Mouse (Mus musculus): ENCODE results near the gene Trak1. TPM values are rescaled to one million over a fixed set of nuclear protein-coding genes. Genes with fewer than 3 reads are reported as not detected.
A peak's percentile ranks its signal among the peaks of the same experiment; 100 is the strongest.

Gene Trak1
- polyA plus RNA-seq, 1 experiment from 2014 or later = 38.0 TPM

DNA sequence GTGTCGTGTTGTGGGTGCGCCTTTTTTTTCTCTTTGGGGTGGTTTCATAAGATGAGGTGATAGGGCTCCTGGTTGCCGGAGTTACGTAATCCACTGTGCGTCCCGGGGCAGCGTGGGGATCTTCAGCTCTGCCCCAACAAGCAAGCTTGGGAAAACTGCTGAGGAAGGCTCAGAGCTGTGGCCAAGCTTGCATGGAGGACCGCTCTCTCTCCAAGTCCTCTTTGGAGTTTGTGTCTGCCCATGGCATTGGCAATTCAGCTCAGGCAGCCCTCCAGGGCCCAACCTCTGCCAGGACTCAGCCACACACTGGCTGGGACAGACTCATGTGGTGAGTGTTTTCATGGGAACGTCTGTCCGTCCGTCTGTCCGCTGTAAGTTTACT lies 69.6 kb downstream of the Trak1 start:
- H3K4me3 ChIP-seq = no peak overlapping the region
- 65% methylated on average over 12 of the region's 12 CpGs for WGBS
- H3K36me3 ChIP-seq = peaks cover 20% of the 10 kb centered on the region
- H3K4me2 ChIP-seq (replicated peaks) = no peak overlapping the region
- H3K27me3 ChIP-seq = no peaks in the 10 kb centered on the region
- H3K27ac ChIP-seq (replicated peaks) = peak overlapping the region; percentile 76
- no peak for ATAC-seq (ENCODE audit: low FRiP score, low read depth)
- peak overlapping the region; percentile 1; the same call in 1 of the 2 replicates for H3K9ac ChIP-seq (replicated peaks)
- H3K9me3 ChIP-seq = no peaks in the 10 kb centered on the region
- peaks cover 44% of the 10 kb centered on the region for H3K4me1 ChIP-seq

- H3K27ac ChIP-seq (replicated peaks) = no peak overlapping the region
- peaks cover 12% of the 10 kb centered on the region for H3K36me3 ChIP-seq
- H3K9me3 ChIP-seq = no peaks in the 10 kb centered on the region
- H3K4me2 ChIP-seq (replicated peaks) = no peak overlapping the region
- 84% methylated on average over 6 of the region's 6 CpGs for WGBS
- ATAC-seq (ENCODE audit: low FRiP score, low read depth) = no peak
- H3K27me3 ChIP-seq = no peaks in the 10 kb centered on the region
- peaks cover 64% of the 10 kb centered on the region for H3K4me1 ChIP-seq
- H3K4me3 ChIP-seq = no peak overlapping the region
- no peak overlapping the region for H3K9ac ChIP-seq (replicated peaks)
Measured at GRCm38 (mm10) chr9:121369573-121369972, 72.3 kb downstream of the Trak1 start.

DNA sequence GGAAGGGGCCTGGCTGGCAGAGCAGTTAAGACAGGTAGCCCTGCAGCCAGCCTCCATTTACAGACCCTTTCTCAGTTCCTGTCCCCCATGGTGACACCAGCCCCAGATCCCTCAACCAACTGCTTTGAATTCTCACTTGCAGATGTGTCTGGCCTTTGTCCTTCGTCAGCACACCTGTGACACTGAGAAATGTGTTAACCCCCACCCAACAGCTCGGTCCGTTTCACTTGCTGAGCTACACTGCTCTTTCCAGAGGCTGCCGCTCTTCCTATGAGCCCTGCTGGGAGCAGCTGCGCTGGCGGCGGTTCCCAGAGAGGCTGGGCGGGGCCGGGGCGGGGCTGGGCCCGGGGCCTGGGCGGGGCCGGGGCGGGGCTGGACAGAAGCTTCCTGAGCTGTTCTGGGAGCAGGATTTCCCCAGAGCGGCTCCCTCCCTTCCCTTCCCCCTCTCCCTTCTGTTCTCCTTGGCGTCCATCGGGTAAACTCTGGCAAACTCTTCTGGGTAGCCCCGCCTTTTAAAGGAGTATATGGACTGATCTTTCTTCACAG lies 74.1 kb downstream of the Trak1 start:
- Histone ChIP-seq H3K27me3 (no peaks in the 10 kb centered on the region), H3K9ac (replicated peaks) (peak overlapping the region; percentile 41), H3K4me1 (peaks cover 58% of the 10 kb centered on the region), H3K27ac (replicated peaks) (peak overlapping the region; percentile 94), H3K36me3 (no peaks in the 10 kb centered on the region), H3K4me2 (replicated peaks) (peak overlapping the region; percentile 52), H3K9me3 (no peaks in the 10 kb centered on the region), H3K4me3 (peak overlapping the region; percentile 26)
- peak; percentile 90 for ATAC-seq (ENCODE audit: low FRiP score, low read depth)
- WGBS = 1% methylated on average over 18 of the region's 18 CpGs

DNA sequence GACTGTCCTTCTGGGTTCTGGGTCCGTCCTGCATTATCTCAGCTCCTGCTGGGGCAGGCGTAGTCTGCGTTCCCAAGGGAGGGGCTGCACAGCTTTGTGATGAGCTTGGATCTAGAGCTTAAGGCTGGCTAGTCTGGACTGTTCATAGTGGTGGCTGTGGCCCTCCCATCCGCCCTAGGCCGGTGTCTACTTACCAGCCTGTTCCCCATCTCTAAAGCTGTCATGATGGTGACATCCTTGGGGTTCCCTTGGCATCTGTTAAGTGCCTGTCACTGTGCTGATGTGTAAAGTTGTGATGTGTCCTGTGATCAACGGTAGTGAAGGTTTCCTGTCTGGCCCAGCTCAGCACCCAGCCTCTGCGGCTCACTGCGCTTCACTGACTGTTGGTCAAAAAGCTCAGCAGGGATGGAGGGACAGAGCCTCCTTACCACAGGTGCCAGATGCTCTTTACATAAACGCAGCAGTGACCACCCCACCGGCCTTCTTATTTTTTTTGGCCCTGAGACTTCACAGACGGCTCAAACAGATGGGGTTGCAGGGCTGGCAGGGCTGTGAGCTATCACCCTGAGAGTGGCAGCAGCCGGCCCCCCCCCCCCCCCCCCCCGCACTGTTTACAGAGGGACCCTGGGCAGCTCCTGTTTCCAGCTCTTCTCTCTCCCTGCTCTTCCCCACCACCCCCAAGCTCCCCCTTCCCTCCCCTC lies 74.8 kb downstream of the Trak1 start:
- no peaks in the 10 kb centered on the region for H3K27me3 ChIP-seq
- H3K36me3 ChIP-seq = no peaks in the 10 kb centered on the region
- peak overlapping the region; percentile 94 for H3K27ac ChIP-seq (replicated peaks)
- ATAC-seq (ENCODE audit: low FRiP score, low read depth) = peak; percentile 69
- H3K4me1 ChIP-seq = peaks cover 51% of the 10 kb centered on the region
- no peaks in the 10 kb centered on the region for H3K9me3 ChIP-seq
- H3K9ac ChIP-seq (replicated peaks) = peak overlapping the region; percentile 41
- peak overlapping the region; percentile 26 for H3K4me3 ChIP-seq
- WGBS = 4% methylated on average over 12 of the region's 13 CpGs
- peak overlapping the region; percentile 52 for H3K4me2 ChIP-seq (replicated peaks)

GRCm38 (mm10) chr9:121373107-121373506 lies 75.8 kb downstream of the Trak1 start:
- H3K27me3 ChIP-seq = no peaks in the 10 kb centered on the region
- no peaks in the 10 kb centered on the region for H3K36me3 ChIP-seq
- 26% methylated on average over 13 of the region's 13 CpGs for whole genome bisulfite sequencing
- H3K4me2 ChIP-seq (replicated peaks) = no peak overlapping the region
- H3K9me3 ChIP-seq = no peaks in the 10 kb centered on the region
- H3K27ac ChIP-seq (replicated peaks) = peak overlapping the region; percentile 94; the same call in 1 of the 2 replicates
- no peak overlapping the region for H3K4me3 ChIP-seq
- ATAC-seq (ENCODE audit: low FRiP score, low read depth) = no peak
- peaks cover 48% of the 10 kb centered on the region for H3K4me1 ChIP-seq
- H3K9ac ChIP-seq (replicated peaks) = no peak overlapping the region

DNA sequence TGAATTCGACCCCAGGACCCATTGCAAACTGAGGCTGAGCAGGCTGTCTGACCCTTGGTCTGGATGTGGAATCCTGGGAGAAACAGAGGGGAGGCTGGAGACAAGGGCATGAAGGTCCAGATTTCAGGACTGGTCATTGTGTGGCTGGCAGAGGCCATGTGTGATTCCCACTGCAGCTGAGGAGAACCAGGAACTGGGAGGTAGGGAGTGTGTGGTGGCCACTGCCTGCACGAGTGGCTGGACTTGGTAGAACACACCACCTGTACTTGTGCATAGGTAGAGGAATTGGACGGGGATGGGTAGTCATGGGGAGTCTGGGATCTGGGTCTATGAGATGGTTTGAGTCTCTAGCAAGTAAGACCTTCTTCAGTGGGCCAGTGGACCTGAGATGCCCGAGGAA lies 76.2 kb downstream of the Trak1 start:
- Histone ChIP-seq H3K9ac (replicated peaks) (no peak overlapping the region), H3K27ac (replicated peaks) (peak overlapping the region; percentile 94)

GRCm38 (mm10) chr9:121374076-121374863 lies 77.0 kb downstream of the Trak1 start:
- H3K36me3 ChIP-seq = no peaks in the 10 kb centered on the region
- 31% methylated on average over 9 of the region's 9 CpGs for WGBS
- H3K4me1 ChIP-seq = peaks cover 48% of the 10 kb centered on the region
- peak; percentile 7; the same call in 1 of the 2 replicates for ATAC-seq (ENCODE audit: low FRiP score, low read depth)
- H3K9ac ChIP-seq (replicated peaks) = no peak overlapping the region
- no peak overlapping the region for H3K4me2 ChIP-seq (replicated peaks)
- peak overlapping the region; percentile 94 for H3K27ac ChIP-seq (replicated peaks)
- H3K27me3 ChIP-seq = no peaks in the 10 kb centered on the region
- no peak overlapping the region for H3K4me3 ChIP-seq
- H3K9me3 ChIP-seq = no peaks in the 10 kb centered on the region

More for the DNA sequence above, 76.2 kb downstream of the Trak1 start:
- H3K9me3 ChIP-seq = no peaks in the 10 kb centered on the region
- no peak overlapping the region for H3K4me3 ChIP-seq
- H3K36me3 ChIP-seq = no peaks in the 10 kb centered on the region
- no peak overlapping the region for H3K4me2 ChIP-seq (replicated peaks)
- H3K27me3 ChIP-seq = no peaks in the 10 kb centered on the region
- WGBS = 49% methylated on average over 4 of the region's 4 CpGs
- ATAC-seq (ENCODE audit: low FRiP score, low read depth) = no peak
- H3K4me1 ChIP-seq = peaks cover 48% of the 10 kb centered on the region

DNA sequence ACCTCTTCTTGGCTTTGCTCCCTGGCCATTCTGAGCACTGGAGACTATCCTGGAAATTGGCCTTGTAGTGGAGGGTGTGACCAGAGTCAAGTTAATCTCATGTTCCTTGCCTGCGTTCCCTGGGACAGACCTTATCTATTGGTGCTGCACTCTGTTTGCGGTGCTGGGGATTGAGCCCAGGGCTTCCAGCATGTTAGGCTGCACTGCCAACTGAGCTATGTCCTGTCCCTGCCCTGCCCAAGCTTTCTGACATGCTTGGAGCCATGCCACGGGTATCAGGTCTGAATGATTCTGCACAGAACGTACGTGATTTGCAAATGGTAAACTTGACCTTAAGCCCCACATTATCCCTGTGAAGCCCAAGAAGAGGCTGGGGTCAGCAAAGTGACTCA lies 77.6 kb downstream of the Trak1 start:
- 84% methylated on average over 5 of the region's 5 CpGs for WGBS
- no peak overlapping the region for H3K27ac ChIP-seq (replicated peaks)

DNA sequence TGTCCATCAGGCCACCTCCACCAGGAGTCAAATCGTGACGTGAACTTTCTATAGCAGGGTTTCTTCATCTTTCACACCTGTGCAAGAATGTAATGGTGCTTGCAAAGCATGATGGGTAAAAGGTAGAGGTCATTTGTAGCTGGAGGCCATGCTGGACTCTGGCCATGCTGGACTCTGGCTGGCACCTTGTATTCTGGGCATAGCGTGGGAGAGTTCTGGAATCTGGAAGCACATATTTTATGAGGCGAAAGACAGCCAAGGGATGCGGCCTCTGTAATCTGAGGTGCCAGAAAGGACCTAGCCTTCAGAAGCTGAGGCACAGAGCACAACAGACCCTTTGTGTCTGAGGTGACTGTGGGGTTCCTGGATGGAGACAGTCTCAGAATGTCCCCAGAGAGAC lies 78.8 kb downstream of the Trak1 start:
- no peak for ATAC-seq (ENCODE audit: low FRiP score, low read depth)
- Histone ChIP-seq H3K36me3 (no peaks in the 10 kb centered on the region), H3K9ac (replicated peaks) (no peak overlapping the region), H3K9me3 (no peaks in the 10 kb centered on the region), H3K27me3 (no peaks in the 10 kb centered on the region), H3K4me2 (replicated peaks) (no peak overlapping the region), H3K4me1 (peaks cover 35% of the 10 kb centered on the region), H3K4me3 (no peak overlapping the region), H3K27ac (replicated peaks) (no peak overlapping the region)
- 88% methylated on average over 5 of the region's 5 CpGs for WGBS

More for the DNA sequence above, 77.6 kb downstream of the Trak1 start:
- ATAC-seq (ENCODE audit: low FRiP score, low read depth) = no peak
- peaks cover 48% of the 10 kb centered on the region for H3K4me1 ChIP-seq
- no peak overlapping the region for H3K4me2 ChIP-seq (replicated peaks)
- no peaks in the 10 kb centered on the region for H3K27me3 ChIP-seq
- H3K9me3 ChIP-seq = no peaks in the 10 kb centered on the region
- H3K9ac ChIP-seq (replicated peaks) = no peak overlapping the region
- H3K4me3 ChIP-seq = no peak overlapping the region
- no peaks in the 10 kb centered on the region for H3K36me3 ChIP-seq

GRCm38 (mm10) chr9:121380310-121380920 lies 83.1 kb downstream of the Trak1 start:
- Histone ChIP-seq H3K4me1 (peaks cover 23% of the 10 kb centered on the region), H3K27me3 (no peaks in the 10 kb centered on the region), H3K27ac (replicated peaks) (no peak overlapping the region), H3K36me3 (no peaks in the 10 kb centered on the region; the same call in 1 of the 2 replicates), H3K4me3 (no peak overlapping the region), H3K9me3 (no peaks in the 10 kb centered on the region), H3K4me2 (replicated peaks) (no peak overlapping the region), H3K9ac (replicated peaks) (no peak overlapping the region)
- WGBS = 84% methylated on average over 11 of the region's 11 CpGs
- ATAC-seq (ENCODE audit: low FRiP score, low read depth) = no peak

DNA sequence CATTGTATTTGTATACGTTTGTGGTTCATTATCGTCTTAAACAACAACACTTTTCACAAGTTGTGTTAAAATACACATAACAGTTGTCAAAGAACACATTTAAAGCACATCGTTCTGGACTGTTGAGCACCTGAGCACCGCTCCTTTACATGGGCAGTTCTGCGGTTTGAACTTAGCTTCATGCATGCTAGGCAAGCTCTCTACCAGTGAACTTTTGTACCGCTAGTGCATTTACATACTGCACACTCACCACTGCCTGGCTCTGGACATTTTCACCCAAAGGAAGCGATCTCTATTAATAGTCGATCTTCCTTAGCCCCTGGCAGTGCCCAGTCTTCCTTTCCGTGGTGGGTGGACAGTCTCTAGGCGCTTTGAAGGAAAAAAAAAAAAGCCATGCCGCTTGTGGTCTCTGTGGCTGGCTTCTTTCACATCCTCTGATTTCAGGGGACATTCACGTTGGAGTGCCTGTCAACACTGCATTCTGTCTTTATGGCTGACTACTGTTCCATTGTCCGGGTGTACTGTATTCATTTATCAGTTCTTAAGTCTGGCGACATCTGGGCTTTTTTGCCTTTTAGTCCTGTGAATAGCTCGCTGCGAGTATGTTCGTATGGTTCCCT lies 84.5 kb downstream of the Trak1 start:
- H3K27me3 ChIP-seq = no peaks in the 10 kb centered on the region
- H3K36me3 ChIP-seq = no peaks in the 10 kb centered on the region; the same call in 1 of the 2 replicates
- H3K9ac ChIP-seq (replicated peaks) = no peak overlapping the region
- H3K9me3 ChIP-seq = no peaks in the 10 kb centered on the region
- peaks cover 32% of the 10 kb centered on the region for H3K4me1 ChIP-seq
- no peak for ATAC-seq (ENCODE audit: low FRiP score, low read depth)
- WGBS = 85% methylated on average over 17 of the region's 17 CpGs
- no peak overlapping the region for H3K27ac ChIP-seq (replicated peaks)
- H3K4me3 ChIP-seq = no peak overlapping the region
- no peak overlapping the region for H3K4me2 ChIP-seq (replicated peaks)
